Mouse (Mus musculus) common myeloid progenitor, adult 5-6 weeks (primary cell): Measurements from ENCODE around the gene Rpl27. TPM values are rescaled to one million over a fixed set of nuclear protein-coding genes. Genes with fewer than 3 reads are reported as not detected.
"Not testable (repeated sequence)": the region's sequence is repeated elsewhere in the genome, so short reads cannot be mapped to it uniquely, and the experiment has no call there.

Source experiments
- ATAC-seq: replicated peaks from 2 replicates; pipeline ENCODE4 v1.8.0; 2016; ENCODE audit warnings: low read depth, mild to moderate bottlenecking, moderate TSS enrichment, inconsistent platforms; ENCODE audit not compliant: poor library complexity, severe bottlenecking
- total RNA-seq: library from RNA; stranded (forward); fragments of 200-1000, 187-1606 nt; gene quantifications from 2 replicates; pipeline ENCODE4 v1.2.3, GENCODE M21; 2017

The Rpl27 gene
- 3,230 and 4,557 TPM in 2 replicates for total RNA-seq

DNA sequence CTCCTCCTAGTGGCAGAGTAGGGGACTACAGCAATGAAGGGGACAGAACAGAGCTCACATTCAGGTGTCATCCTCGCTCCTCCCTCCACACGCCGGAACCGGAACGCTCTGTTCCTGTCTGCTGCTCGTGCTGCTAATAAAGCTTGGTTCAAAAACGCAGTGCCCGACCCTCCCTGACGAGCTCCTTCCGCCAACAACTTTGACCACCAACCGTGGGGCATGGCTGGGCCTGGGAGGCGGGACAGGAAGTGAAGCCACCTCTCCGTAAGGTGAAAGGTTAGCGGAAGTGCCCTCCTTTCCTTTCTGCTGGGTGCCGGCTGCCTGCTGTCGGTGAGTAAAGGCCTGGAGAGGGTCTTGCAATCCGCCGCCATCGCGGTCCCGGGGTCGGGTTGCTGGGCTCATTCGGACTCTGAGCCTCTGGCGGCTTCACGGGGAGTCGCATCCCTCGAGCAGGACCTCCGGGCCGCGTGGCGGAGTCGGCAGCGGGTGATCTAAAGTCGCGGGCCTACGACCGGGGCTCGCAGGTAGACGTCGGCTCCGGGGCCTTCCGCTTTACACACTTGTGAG is at the start of gene Rpl27:
Rpl27 (plus strand) TSS at position 172 of the 567 bp plus-strand sequence.
- peak; percentile 98 for ATAC-seq

GRCm38 (mm10) chr11:101395110-101395509 is 47.0 kb upstream of the Rpl27 start:
- ATAC-seq = peak; percentile 94

DNA sequence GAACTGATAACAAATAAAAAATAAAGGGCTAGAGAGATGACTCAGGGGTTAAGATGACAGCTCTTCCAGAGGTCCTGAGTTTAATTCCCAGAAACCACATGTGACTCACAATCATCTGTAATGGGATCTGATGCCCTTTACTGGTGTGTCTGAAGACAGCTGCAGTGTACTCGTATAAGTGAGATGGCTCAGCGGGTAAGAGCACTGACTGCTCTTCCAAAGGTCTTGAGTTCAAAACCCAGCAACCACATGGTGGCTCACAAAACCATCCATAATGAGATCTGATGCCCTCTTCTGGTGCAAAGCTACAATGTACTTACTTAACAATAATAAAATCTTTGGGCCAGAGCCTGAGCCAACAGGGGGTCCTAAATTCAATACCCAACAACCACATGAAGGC is 26.8 kb upstream of the Rpl27 start:
- no peak for ATAC-seq

GRCm38 (mm10) chr11:101416433-101417100 is 25.5 kb upstream of the Rpl27 start:
- peak; percentile 37; the same call in 1 of the 2 replicates for ATAC-seq

DNA sequence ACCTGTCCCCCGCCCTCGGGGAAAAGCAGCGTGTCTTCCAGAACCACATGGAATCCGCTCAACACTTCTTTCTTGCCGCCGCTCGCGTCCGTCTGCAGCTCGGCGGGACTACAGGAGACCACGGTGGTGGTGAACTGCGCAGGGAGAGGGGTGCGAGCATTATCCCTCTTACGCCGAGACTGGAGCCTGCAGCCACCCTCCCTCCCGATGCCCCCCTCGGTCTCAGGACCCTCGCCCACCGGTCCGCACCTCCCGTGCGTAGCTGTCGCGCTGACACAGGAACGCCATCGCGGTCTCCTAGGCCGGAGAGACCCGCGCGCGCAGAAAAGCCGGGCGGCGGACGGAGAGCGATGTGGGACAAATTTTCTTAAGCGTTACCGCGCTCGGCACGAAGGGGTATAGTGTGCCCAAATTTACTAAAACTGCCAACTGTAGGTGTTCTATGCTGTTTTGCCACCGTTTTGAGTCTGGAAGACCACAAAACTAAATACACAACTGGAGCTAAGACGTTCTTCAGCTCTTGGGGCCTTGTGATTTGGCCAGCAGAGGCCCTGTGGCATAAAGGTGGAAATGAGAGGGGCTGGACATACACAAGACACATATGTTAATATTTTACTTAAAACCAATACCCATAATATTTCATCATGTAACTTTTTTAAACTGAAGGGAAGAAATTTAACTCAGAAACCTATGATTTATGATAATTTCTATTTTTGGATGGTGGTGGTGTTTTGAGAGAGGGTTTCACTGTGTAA is 24.8 kb upstream of the Rpl27 start, which contains the start of gene Aarsd1:
Aarsd1 (minus strand) TSS at position 515 of the 755 bp plus-strand sequence.
- peak; percentile 92 for ATAC-seq

DNA sequence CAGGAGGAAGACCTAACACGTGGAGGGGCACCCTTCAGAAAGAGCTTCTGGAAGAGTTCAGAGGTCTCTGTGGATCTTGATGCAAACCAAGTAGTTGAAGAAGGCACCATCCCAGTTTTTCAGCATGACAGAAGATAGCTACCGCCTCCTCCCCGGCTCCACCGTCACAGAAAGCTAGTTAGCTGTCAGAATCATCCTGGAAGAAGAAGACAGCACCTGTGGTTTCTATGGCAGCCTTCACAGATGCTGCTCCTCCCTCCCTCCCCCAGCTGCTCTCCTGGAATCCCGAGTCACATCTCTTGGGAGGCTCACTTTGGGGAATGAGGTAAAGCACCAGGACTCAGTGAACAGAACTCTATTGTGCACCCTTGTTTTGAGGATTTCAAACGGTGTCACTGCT is 23.1 kb upstream of the Rpl27 start:
- no peak for ATAC-seq

DNA sequence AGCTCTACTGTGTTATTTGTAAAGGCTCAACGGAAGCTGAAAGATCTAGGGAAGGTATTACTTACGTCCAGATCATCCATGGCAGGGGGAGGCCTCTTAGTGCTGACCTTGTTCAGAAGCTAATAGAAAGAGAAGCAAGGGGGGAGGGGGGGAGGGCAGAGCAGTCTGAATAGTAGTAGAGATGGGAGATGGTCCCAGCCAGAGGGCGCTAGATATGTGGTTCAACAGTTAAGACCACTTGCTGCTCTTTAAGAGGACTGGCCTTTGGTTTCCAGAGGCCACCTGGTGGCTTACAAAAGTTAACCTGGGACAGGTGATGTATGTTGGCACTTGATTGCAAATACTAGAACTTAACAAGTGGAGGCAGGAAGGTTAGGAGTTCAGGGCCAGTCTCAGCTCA is 22.5 kb upstream of the Rpl27 start:
- no peak for ATAC-seq

GRCm38 (mm10) chr11:101420148-101420547 is 21.9 kb upstream of the Rpl27 start:
- ATAC-seq = no peak

- peak; percentile 31 for ATAC-seq
Observed at GRCm38 (mm10) chr11:101424105-101424851, 17.8 kb upstream of the Rpl27 start, which contains the start of gene Gm27029. Gene Gm27029 (minus strand): TSS chr11:101424796.

- ATAC-seq = peak; percentile 96
Observed at GRCm38 (mm10) chr11:101424925-101425813, 16.9 kb upstream of the Rpl27 start, which contains the start of the genes Rundc1 and Ptges3l. Gene Rundc1 (plus strand): TSS chr11:101425085. Gene Ptges3l (minus strand): TSS chr11:101425333.

GRCm38 (mm10) chr11:101426165-101426564 is 15.9 kb upstream of the Rpl27 start:
- no peak for ATAC-seq

DNA sequence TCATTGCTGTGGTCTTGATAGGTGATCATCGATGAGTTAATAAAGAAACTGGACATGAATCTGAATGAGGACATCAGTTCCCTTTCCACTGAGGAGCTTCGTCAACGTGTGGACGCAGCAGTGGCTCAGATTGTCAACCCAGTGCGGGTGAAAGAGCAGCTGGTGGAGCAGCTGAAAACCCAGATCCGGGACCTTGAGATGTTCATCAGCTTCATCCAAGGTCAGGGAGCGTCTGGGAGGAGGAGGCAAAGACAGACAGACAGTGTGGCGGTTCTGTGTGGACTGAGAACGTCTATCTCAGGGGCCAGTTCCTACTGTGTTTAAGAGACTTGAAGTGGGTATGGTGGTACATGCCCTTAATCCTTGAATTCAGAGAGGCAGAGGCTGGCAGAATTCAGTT is 10.8 kb upstream of the Rpl27 start:
- ATAC-seq = no peak

DNA sequence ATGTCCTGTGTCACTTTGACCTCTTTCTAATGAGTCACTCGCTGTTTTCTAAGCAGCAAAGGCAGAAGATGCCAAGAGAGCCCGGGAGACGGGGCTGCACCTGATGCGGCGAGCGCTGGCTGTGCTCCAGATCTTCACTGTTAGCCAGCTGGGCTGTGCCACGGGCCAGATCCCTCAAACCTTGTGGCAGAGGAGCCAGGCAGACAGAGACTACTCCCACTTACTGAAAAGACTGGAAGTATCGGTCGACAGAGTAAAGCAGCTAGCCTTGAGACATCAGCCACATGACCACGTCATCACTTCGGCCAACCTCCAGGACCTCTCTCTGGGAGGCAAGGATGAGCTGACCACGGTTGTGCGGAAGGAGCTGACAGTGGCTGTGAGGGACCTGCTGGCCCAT is 8.7 kb upstream of the Rpl27 start:
- ATAC-seq = no peak

GRCm38 (mm10) chr11:101435831-101436230 is 6.3 kb upstream of the Rpl27 start:
- ATAC-seq = no peak

DNA sequence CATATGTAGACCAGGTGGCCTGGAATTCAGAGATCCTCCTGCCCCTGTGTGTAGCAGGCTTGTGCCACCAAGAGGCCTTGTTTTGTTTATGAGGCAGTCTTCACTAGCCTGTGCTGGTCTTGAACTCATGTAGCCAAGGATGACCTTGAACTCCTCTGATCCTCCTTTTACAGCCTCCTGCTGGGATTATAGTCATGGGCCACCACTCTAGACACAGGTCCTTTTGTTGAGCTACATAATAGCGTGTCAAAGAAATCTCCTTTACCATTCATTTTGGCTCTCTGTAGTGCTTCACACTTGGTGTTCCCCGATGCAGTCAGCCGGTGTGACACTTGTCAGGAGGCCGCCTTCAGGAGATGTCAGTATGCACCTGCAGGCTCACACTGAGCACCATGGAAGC is 5.2 kb upstream of the Rpl27 start:
- no peak for ATAC-seq

GRCm38 (mm10) chr11:101438006-101438405 is 4.1 kb upstream of the Rpl27 start:
- not testable (repeated sequence) for ATAC-seq

GRCm38 (mm10) chr11:101441450-101442126 is 510 bp upstream of the Rpl27 start:
- ATAC-seq = not testable (repeated sequence)

DNA sequence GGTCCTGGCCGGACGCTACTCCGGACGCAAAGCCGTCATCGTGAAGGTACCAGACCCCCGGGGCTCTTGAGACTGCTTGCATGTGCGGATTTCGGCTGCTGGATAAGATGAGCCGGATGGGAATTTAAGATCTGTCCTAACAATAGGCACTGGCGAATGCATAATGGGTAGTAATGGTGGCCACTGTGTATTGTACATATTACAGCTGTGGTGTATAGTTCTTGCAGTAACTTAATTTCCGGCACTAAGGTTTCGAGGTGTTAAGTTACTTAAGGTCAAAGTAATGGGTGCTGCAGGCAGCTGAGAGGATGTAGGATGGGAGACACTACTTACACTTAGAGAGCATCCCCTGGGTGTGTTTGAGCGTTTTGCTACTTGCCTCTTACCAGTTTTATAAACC is 662 bp downstream of the Rpl27 start:
- ATAC-seq = no peak

DNA sequence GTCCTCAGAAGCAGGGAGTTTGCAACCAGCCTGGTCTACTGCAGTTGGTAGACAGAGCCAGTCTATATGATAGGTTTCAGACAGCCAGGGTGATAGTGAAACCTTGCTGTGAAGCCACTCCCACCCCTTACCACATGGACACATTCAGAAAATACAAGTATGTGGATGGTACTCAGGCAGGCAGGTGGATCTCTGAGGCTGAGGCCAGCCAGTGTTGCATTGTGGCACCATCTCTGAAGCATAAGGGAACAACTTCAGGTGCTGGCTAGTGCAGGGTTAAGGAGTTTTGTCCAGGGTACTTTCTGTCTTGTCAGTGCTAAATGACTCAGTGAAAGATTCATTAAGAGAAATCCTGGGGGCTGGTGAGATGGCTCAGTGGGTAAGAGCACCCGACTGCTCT is 4.2 kb downstream of the Rpl27 start:
- no peak for ATAC-seq
